Mouse (Mus musculus) embryonic facial prominence, embryonic 14.5 days (tissue): ENCODE measurements around the gene Dok3. TPM values are rescaled to one million over a fixed set of nuclear protein-coding genes. Genes with fewer than 3 reads are reported as not detected.

Source experiments
- ATAC-seq: fragments of 200-750 bp; cut with Nextera tagmentation; 2 replicates; pipeline ENCODE4 v1.8.0; 2017; ENCODE audit warnings: low read depth, moderate number of reproducible peaks, moderate TSS enrichment
- DNase-seq: peaks from one replicate; pipeline ENCODE4 v3.0.0-alpha.2; 2015; ENCODE audit warnings: low spot score
- H3K27ac ChIP-seq: fragments of 300-500 bp; sonication (generic); replicated peaks from 2 replicates; pipeline ENCODE4 v1.5.1; 2014; ENCODE audit warnings: low read depth, mild to moderate bottlenecking, low read length, moderate library complexity
- H3K27me3 ChIP-seq: fragments of 300-500 bp; sonication (generic); replicated peaks from 2 replicates; pipeline ENCODE4 v1.6.1; 2014; ENCODE audit warnings: low read length; ENCODE audit not compliant: control insufficient read depth, insufficient read depth
- H3K36me3 ChIP-seq: fragments of 300-500 bp; sonication (generic); 2 replicates; pipeline ENCODE4 v1.6.1; 2014; ENCODE audit warnings: low read length, mixed read lengths; ENCODE audit not compliant: control insufficient read depth, insufficient read depth
- H3K4me1 ChIP-seq: fragments of 300-500 bp; sonication (generic); 2 replicates; pipeline ENCODE4 v1.6.1; 2014; ENCODE audit warnings: antibody characterized with exemption, low read length; ENCODE audit not compliant: control insufficient read depth, insufficient read depth
- H3K4me2 ChIP-seq: fragments of 300-500 bp; sonication (generic); 2 replicates; pipeline ENCODE4 v1.6.1; 2014; ENCODE audit warnings: low read depth, mild to moderate bottlenecking, low read length, moderate library complexity, mixed read lengths
- H3K4me3 ChIP-seq: fragments of 300-500 bp; sonication (generic); 2 replicates; pipeline ENCODE4 v1.5.1; 2014; ENCODE audit warnings: low read depth, mild to moderate bottlenecking, low read length
- H3K9ac ChIP-seq: fragments of 300-500 bp; sonication (generic); 2 replicates; pipeline ENCODE4 v1.6.1; 2014; ENCODE audit warnings: low read depth, mild to moderate bottlenecking, low read length, moderate library complexity, mixed read lengths
- H3K9me3 ChIP-seq: fragments of 300-500 bp; sonication (generic); 2 replicates; pipeline ENCODE4 v1.6.1; 2016; ENCODE audit warnings: low read length; ENCODE audit not compliant: control insufficient read depth
- WGBS: fragments of 180-500 bp; shearing (Covaris S2); extraction: QIAGEN DNeasy Blood & Tissue Kit; methylation state at CpG from one replicate; pipeline ENCODE4 v1.1.7; 2014; 5-methylcytosine and 5-hydroxymethylcytosine counted together
- microRNA-seq: library from miRNA; unstranded; fragments of <30 nt; microRNA quantifications from one replicate; pipeline ENCODE4, GENCODE M21; 2016; ENCODE audit warnings: borderline number of aligned reads
- polyA plus RNA-seq: library from polyadenylated mRNA; unstranded; fragments of >200 nt; fragmentation: Nextera tagmentation; extraction: Ambion mirVana; gene quantifications from 2 replicates; pipeline ENCODE4 v1.2.1, GENCODE M21; 2014

Gene Dok3
- polyA plus RNA-seq, 1 experiment from 2014 or later, result 3.8 TPM

DNA sequence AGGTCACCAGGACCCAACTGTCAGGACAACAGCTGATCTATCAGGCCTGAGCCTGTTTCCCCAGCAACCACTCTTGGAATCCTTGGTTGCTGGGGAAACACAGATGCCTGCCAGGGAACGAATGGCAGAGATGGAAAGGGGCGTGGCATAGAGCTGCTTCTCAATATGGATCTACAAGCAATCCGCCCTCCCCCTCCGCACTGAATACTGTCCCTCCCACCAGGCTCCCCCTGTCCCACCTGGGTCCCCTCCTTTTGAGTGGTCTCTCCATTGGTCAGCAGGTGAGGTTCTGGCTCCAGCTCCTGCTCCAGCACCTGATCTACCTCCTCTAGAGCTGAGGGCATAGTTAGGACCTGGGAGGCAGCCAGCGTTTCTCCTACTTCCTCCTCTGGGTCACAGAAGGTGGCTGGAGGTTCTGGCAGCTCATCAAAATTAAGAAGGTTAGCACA is 54.5 kb downstream of the Dok3 start:
- Histone ChIP-seq H3K9ac (no peak overlapping the region), H3K4me1 (peaks cover 13% of the 10 kb centered on the region), H3K27ac (no peak overlapping the region), H3K4me3 (no peak overlapping the region), H3K4me2 (no peak overlapping the region), H3K27me3 (no peaks in the 10 kb centered on the region), H3K36me3 (peaks cover 58% of the 10 kb centered on the region), H3K9me3 (no peaks in the 10 kb centered on the region)
- 52% methylated on average over 5 of the region's 5 CpGs for WGBS
- ATAC-seq, result no peak
- DNase-seq, result peak; percentile 68

DNA sequence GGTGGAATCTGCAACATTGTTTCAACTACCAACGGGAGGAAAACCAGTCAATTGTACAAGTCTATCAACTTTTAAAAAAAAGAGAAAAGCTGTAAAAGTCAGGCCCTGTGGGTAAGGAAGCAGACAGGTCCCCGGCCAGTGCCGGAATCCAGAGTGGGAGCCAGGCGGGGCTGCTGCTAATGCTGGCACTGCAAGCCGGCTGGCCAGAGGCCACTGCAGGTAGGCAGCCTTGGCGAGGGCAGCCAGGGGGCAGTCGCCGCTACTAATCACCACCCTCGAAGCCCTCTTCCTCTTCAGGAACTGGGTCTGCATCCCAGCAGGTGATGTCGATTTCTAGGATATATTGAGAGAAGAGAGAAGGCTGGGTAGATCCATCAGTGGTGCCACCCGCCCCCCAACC is 55.1 kb downstream of the Dok3 start:
- DNase-seq (no peak), ATAC-seq (no peak)
- no peak overlapping the region for H3K27ac ChIP-seq
- H3K4me3 ChIP-seq, result no peak overlapping the region
- H3K36me3 ChIP-seq, result peaks cover 52% of the 10 kb centered on the region
- H3K4me2 ChIP-seq, result no peak overlapping the region
- WGBS, result 67% methylated on average over 11 of the region's 11 CpGs
- no peaks in the 10 kb centered on the region for H3K27me3 ChIP-seq
- peaks cover 13% of the 10 kb centered on the region for H3K4me1 ChIP-seq
- H3K9ac ChIP-seq, result no peak overlapping the region
- no peaks in the 10 kb centered on the region for H3K9me3 ChIP-seq

Small RNAs within 50 kb of the gene (microRNA-seq; reads per million reads assigned to microRNA genes)
- gene Mir6944 (22.9 reads per million, percentile 35 among the genes with 10 or more reads in this experiment), gene Mir6945 (1.5 reads per million)

Other genes with a start within 250 kb of the Dok3 start
- gene Prelid1, start 208.8 kb downstream of the Dok3 start, polyA plus RNA-seq, result 413 and 451 TPM in 2 replicates
- 92.1 and 102 TPM in 2 replicates for gene Rab24, start 207.3 kb downstream of the Dok3 start, polyA plus RNA-seq
- gene Mxd3, start 199.5 kb downstream of the Dok3 start, polyA plus RNA-seq, result 36.0 and 39.4 TPM in 2 replicates
- 102 and 105 TPM in 2 replicates for gene Lman2, start 166.5 kb downstream of the Dok3 start, polyA plus RNA-seq
- 1.3 and 3.3 TPM in 2 replicates for gene Rgs14, start 159.6 kb downstream of the Dok3 start, polyA plus RNA-seq
- not detected in 2 replicates for gene Slc34a1, start 131.1 kb downstream of the Dok3 start, polyA plus RNA-seq
- gene Pfn3, start 114.1 kb downstream of the Dok3 start, polyA plus RNA-seq, result 0.70 TPM in 1 of 2 replicates, not detected in the other
- gene F12, start 102.5 kb downstream of the Dok3 start, polyA plus RNA-seq, result not detected in 2 replicates
- 44.0 and 46.6 TPM in 2 replicates for gene Grk6, start 84.2 kb downstream of the Dok3 start, polyA plus RNA-seq
- 1.9 and 2.7 TPM in 2 replicates for gene Prr7, start 65.0 kb downstream of the Dok3 start, polyA plus RNA-seq
- 141 and 167 TPM in 2 replicates for gene Dbn1, start 41.2 kb downstream of the Dok3 start, polyA plus RNA-seq
- gene Pdlim7, start 15.6 kb downstream of the Dok3 start, polyA plus RNA-seq, result 194 and 204 TPM in 2 replicates
- gene Ddx41, start 7.4 kb upstream of the Dok3 start, polyA plus RNA-seq, result 56.6 and 69.5 TPM in 2 replicates
- gene Fam193b, start 41.8 kb upstream of the Dok3 start, polyA plus RNA-seq, result 30.5 and 32.1 TPM in 2 replicates
- gene Tmed9, start 44.4 kb upstream of the Dok3 start, polyA plus RNA-seq, result 66.2 and 85.4 TPM in 2 replicates
- gene B4galt7, start 70.6 kb upstream of the Dok3 start, polyA plus RNA-seq, result 9.3 and 10.3 TPM in 2 replicates
- 57.7 and 59.8 TPM in 2 replicates for gene Caml, start 93.7 kb upstream of the Dok3 start, polyA plus RNA-seq
- 32.0 and 38.7 TPM in 2 replicates for gene Ddx46, start 105.7 kb upstream of the Dok3 start, polyA plus RNA-seq
- gene B230219D22Rik, start 163.8 kb upstream of the Dok3 start, polyA plus RNA-seq, result 57.5 and 60.8 TPM in 2 replicates
- gene Txndc15, start 185.4 kb upstream of the Dok3 start, polyA plus RNA-seq, result 98.9 and 99.8 TPM in 2 replicates
- gene Pcbd2, start 198.1 kb upstream of the Dok3 start, polyA plus RNA-seq, result 45.2 and 49.2 TPM in 2 replicates